Mouse (Mus musculus): ENCODE data around the gene Fezf1. TPM values are rescaled to one million over a fixed set of nuclear protein-coding genes. Genes with fewer than 3 reads are reported as not detected.
A peak's percentile ranks its signal among the peaks of the same experiment; 100 is the strongest.

Fezf1 gene
- polyA plus RNA-seq, 1 experiment from 2014 or later = not detected

GRCm38 (mm10) chr6:23246790-23247511 is 1.2 kb downstream of the Fezf1 start:
- H3K36me3 ChIP-seq = no peaks in the 10 kb centered on the region
- H3K4me2 ChIP-seq = peak overlapping the region; percentile 48
- H3K4me1 ChIP-seq (replicated peaks) = peaks cover 26% of the 10 kb centered on the region
- no peak overlapping the region for H3K27ac ChIP-seq
- WGBS = under 1% methylated on average over 23 of the region's 23 CpGs
- H3K9me3 ChIP-seq = no peaks in the 10 kb centered on the region
- H3K9ac ChIP-seq (replicated peaks) = no peak overlapping the region
- ATAC-seq (ENCODE audit: insufficient number of reproducible peaks, insufficient read depth, low FRiP score, low TSS enrichment, low read depth) = no peak
- H3K27me3 ChIP-seq = peaks cover 84% of the 10 kb centered on the region
- peak overlapping the region; percentile 29 for H3K4me3 ChIP-seq (replicated peaks)

GRCm38 (mm10) chr6:23246061-23246789 is 1.9 kb downstream of the Fezf1 start:
- Histone ChIP-seq H3K9ac (replicated peaks) (no peak overlapping the region), H3K4me1 (replicated peaks) (peaks cover 26% of the 10 kb centered on the region), H3K4me3 (replicated peaks) (no peak overlapping the region), H3K27me3 (peaks cover 85% of the 10 kb centered on the region), H3K27ac (no peak overlapping the region), H3K9me3 (no peaks in the 10 kb centered on the region), H3K4me2 (no peak overlapping the region), H3K36me3 (no peaks in the 10 kb centered on the region)
- ATAC-seq (ENCODE audit: insufficient number of reproducible peaks, insufficient read depth, low FRiP score, low TSS enrichment, low read depth) = no peak
- WGBS = 2% methylated on average over 17 of the region's 17 CpGs

- ATAC-seq (ENCODE audit: insufficient number of reproducible peaks, insufficient read depth, low FRiP score, low TSS enrichment, low read depth) = no peak; the same call in 1 of the 2 replicates
- H3K9me3 ChIP-seq = no peaks in the 10 kb centered on the region
- WGBS = 1% methylated on average over 23 of the region's 23 CpGs
- no peak overlapping the region for H3K27ac ChIP-seq
- H3K36me3 ChIP-seq = no peaks in the 10 kb centered on the region
- H3K9ac ChIP-seq (replicated peaks) = 0 out of 2 replicates have a peak overlapping the region, but pooled peaks have one; percentile 12
- peaks cover 83% of the 10 kb centered on the region for H3K27me3 ChIP-seq
- no peak overlapping the region for H3K4me2 ChIP-seq
- peaks cover 26% of the 10 kb centered on the region for H3K4me1 ChIP-seq (replicated peaks)
- no peak overlapping the region for H3K4me3 ChIP-seq (replicated peaks)
These were observed 2.6 kb downstream of the Fezf1 start for GRCm38 (mm10) chr6:23245545-23246011.

- Histone ChIP-seq H3K4me3 (replicated peaks) (no peak overlapping the region), H3K36me3 (no peaks in the 10 kb centered on the region), H3K4me2 (no peak overlapping the region), H3K27me3 (peaks cover 79% of the 10 kb centered on the region), H3K27ac (no peak overlapping the region), H3K4me1 (replicated peaks) (peaks cover 26% of the 10 kb centered on the region), H3K9me3 (no peaks in the 10 kb centered on the region), H3K9ac (replicated peaks) (no peak overlapping the region)
- no peak for ATAC-seq (ENCODE audit: insufficient number of reproducible peaks, insufficient read depth, low FRiP score, low TSS enrichment, low read depth)
- 17% methylated on average over 9 of the region's 9 CpGs for WGBS
These were observed 3.0 kb downstream of the Fezf1 start for GRCm38 (mm10) chr6:23245121-23245520.

GRCm38 (mm10) chr6:23243821-23244760 is 4.1 kb downstream of the Fezf1 start:
- no peak; the same call in 1 of the 2 replicates for ATAC-seq (ENCODE audit: insufficient number of reproducible peaks, insufficient read depth, low FRiP score, low TSS enrichment, low read depth)
- no peak overlapping the region for H3K4me3 ChIP-seq (replicated peaks)

GRCm38 (mm10) chr6:23211499-23211898 is 36.7 kb downstream of the Fezf1 start:
- 70% methylated on average over 3 of the region's 3 CpGs for WGBS
- Histone ChIP-seq H3K4me3 (replicated peaks) (no peak overlapping the region), H3K9ac (replicated peaks) (no peak overlapping the region), H3K9me3 (no peaks in the 10 kb centered on the region), H3K4me2 (no peak overlapping the region), H3K27ac (no peak overlapping the region), H3K4me1 (replicated peaks) (no peaks in the 10 kb centered on the region), H3K36me3 (no peaks in the 10 kb centered on the region), H3K27me3 (no peaks in the 10 kb centered on the region)
- ATAC-seq (ENCODE audit: insufficient number of reproducible peaks, insufficient read depth, low FRiP score, low TSS enrichment, low read depth) = no peak

More at GRCm38 (mm10) chr6:23243821-23244760, 4.1 kb downstream of the Fezf1 start:
- Histone ChIP-seq H3K4me1 (replicated peaks) (peaks cover 18% of the 10 kb centered on the region), H3K4me2 (no peak overlapping the region), H3K9me3 (no peaks in the 10 kb centered on the region), H3K27me3 (peaks cover 68% of the 10 kb centered on the region), H3K9ac (replicated peaks) (no peak overlapping the region), H3K36me3 (no peaks in the 10 kb centered on the region), H3K27ac (no peak overlapping the region)
- 2% methylated on average over 15 of the region's 15 CpGs for WGBS

- H3K4me1 ChIP-seq (replicated peaks) = no peaks in the 10 kb centered on the region
- no peak overlapping the region for H3K27ac ChIP-seq
- H3K36me3 ChIP-seq = no peaks in the 10 kb centered on the region
- ATAC-seq (ENCODE audit: insufficient number of reproducible peaks, insufficient read depth, low FRiP score, low TSS enrichment, low read depth) = no peak
- 57% methylated on average over 4 of the region's 4 CpGs for WGBS
- H3K27me3 ChIP-seq = no peaks in the 10 kb centered on the region
- no peak overlapping the region for H3K4me2 ChIP-seq
- no peak overlapping the region for H3K9ac ChIP-seq (replicated peaks)
- H3K4me3 ChIP-seq (replicated peaks) = no peak overlapping the region
- H3K9me3 ChIP-seq = no peaks in the 10 kb centered on the region
These were observed 40.4 kb downstream of the Fezf1 start for GRCm38 (mm10) chr6:23207791-23208190.

GRCm38 (mm10) chr6:23202630-23203029 is 45.5 kb downstream of the Fezf1 start:
- Histone ChIP-seq H3K4me3 (replicated peaks) (no peak overlapping the region), H3K27ac (no peak overlapping the region), H3K4me1 (replicated peaks) (no peaks in the 10 kb centered on the region), H3K9ac (replicated peaks) (no peak overlapping the region), H3K36me3 (no peaks in the 10 kb centered on the region), H3K4me2 (no peak overlapping the region), H3K27me3 (no peaks in the 10 kb centered on the region), H3K9me3 (no peaks in the 10 kb centered on the region)
- ATAC-seq (ENCODE audit: insufficient number of reproducible peaks, insufficient read depth, low FRiP score, low TSS enrichment, low read depth) = no peak
- 88% methylated on average over 11 of the region's 11 CpGs for WGBS

Other genes with a start within 250 kb of the Fezf1 start
- gene Aass, start 115.4 kb downstream of the Fezf1 start, polyA plus RNA-seq (2016; fragmentation: Nextera tagmentation; extraction: Ambion mirVana) = 5.8 and 7.4 TPM in 2 replicates

All from limb, embryonic 12.5 days (tissue).